Mouse (Mus musculus) kidney, embryonic 14.5 days (tissue): ENCODE measurements around the gene Arnt2. TPM values are rescaled to one million over a fixed set of nuclear protein-coding genes. Genes with fewer than 3 reads are reported as not detected.

Source experiments
- ATAC-seq: fragments of 200-750 bp; cut with Nextera tagmentation; 2 replicates; pipeline ENCODE4 v1.8.0; 2017; ENCODE audit warnings: moderate number of reproducible peaks, mild to moderate bottlenecking, moderate TSS enrichment, moderate library complexity; ENCODE audit not compliant: low FRiP score, low TSS enrichment
- H3K27ac ChIP-seq: fragments of 300-500 bp; sonication (generic); 2 replicates; pipeline ENCODE4 v1.5.1; 2014; ENCODE audit warnings: low read depth, mild to moderate bottlenecking, low read length, moderate library complexity, mixed read lengths
- H3K27me3 ChIP-seq: fragments of 300-500 bp; sonication (generic); 2 replicates; pipeline ENCODE4 v1.6.1; 2014; ENCODE audit warnings: mild to moderate bottlenecking, low read length; ENCODE audit not compliant: control insufficient read depth, insufficient read depth
- H3K36me3 ChIP-seq: fragments of 300-500 bp; sonication (generic); 2 replicates; pipeline ENCODE4 v1.6.1; 2014; ENCODE audit warnings: low read length, mixed read lengths; ENCODE audit not compliant: control insufficient read depth, insufficient read depth
- H3K4me1 ChIP-seq: fragments of 300-500 bp; sonication (generic); 2 replicates; pipeline ENCODE4 v1.6.1; 2014; ENCODE audit warnings: low read length, mixed read lengths; ENCODE audit not compliant: control insufficient read depth, insufficient read depth
- H3K4me2 ChIP-seq: fragments of 300-500 bp; sonication (generic); replicated peaks from 2 replicates; pipeline ENCODE4 v1.6.1; 2014; ENCODE audit warnings: low read depth, mild to moderate bottlenecking, low read length
- H3K4me3 ChIP-seq: fragments of 300-500 bp; sonication (generic); 2 replicates; pipeline ENCODE4 v1.5.1; 2014; ENCODE audit warnings: mild to moderate bottlenecking, low read length
- H3K9ac ChIP-seq: fragments of 300-500 bp; sonication (generic); 2 replicates; pipeline ENCODE4 v1.6.1; 2014; ENCODE audit warnings: low read depth, mild to moderate bottlenecking, low read length, moderate library complexity
- H3K9me3 ChIP-seq: fragments of 300-500 bp; sonication (generic); 2 replicates; pipeline ENCODE4 v1.6.1; 2016; ENCODE audit warnings: low read length; ENCODE audit not compliant: control insufficient read depth
- WGBS: fragments of 180-500 bp; shearing (Covaris S2); extraction: QIAGEN DNeasy Blood & Tissue Kit; methylation state at CpG from one replicate; pipeline ENCODE4 v1.1.7; 2014; 5-methylcytosine and 5-hydroxymethylcytosine counted together
- polyA plus RNA-seq: library from polyadenylated mRNA; unstranded; fragments of >200 nt; fragmentation: Nextera tagmentation; extraction: Ambion mirVana; gene quantifications from 2 replicates; pipeline ENCODE4 v1.2.1, GENCODE M21; 2014

Gene Arnt2
- polyA plus RNA-seq, 1 experiment from 2014 or later: 10.5 TPM

- H3K9me3 ChIP-seq: no peaks in the 10 kb centered on the region
- H3K4me2 ChIP-seq: no peak overlapping the region
- no peaks in the 10 kb centered on the region for H3K27me3 ChIP-seq
- H3K4me1 ChIP-seq: peaks cover 3% of the 10 kb centered on the region; the same call in 1 of the 2 replicates
- H3K27ac ChIP-seq: no peak overlapping the region
- ATAC-seq: no peak
- H3K4me3 ChIP-seq: no peak overlapping the region
- no peaks in the 10 kb centered on the region for H3K36me3 ChIP-seq
- WGBS: 26% methylated on average over 1 of the region's 1 CpGs
- H3K9ac ChIP-seq: no peak overlapping the region
Measured at GRCm38 (mm10) chr7:84329174-84329583, 80.8 kb downstream of the Arnt2 start.

GRCm38 (mm10) chr7:84328770-84329169 is 81.2 kb downstream of the Arnt2 start:
- Histone ChIP-seq H3K4me2 (no peak overlapping the region), H3K9ac (no peak overlapping the region), H3K4me1 (peaks cover 3% of the 10 kb centered on the region; the same call in 1 of the 2 replicates), H3K27ac (no peak overlapping the region), H3K36me3 (no peaks in the 10 kb centered on the region), H3K4me3 (no peak overlapping the region), H3K27me3 (no peaks in the 10 kb centered on the region), H3K9me3 (no peaks in the 10 kb centered on the region)
- no peak for ATAC-seq
- WGBS: 43% methylated on average over 1 of the region's 1 CpGs

- H3K4me1 ChIP-seq: no peaks in the 10 kb centered on the region
- H3K4me2 ChIP-seq: no peak overlapping the region
- no peak for ATAC-seq
- no peaks in the 10 kb centered on the region for H3K36me3 ChIP-seq
- no peak overlapping the region for H3K9ac ChIP-seq
- WGBS: 77% methylated on average over 2 of the region's 2 CpGs
- no peak overlapping the region for H3K4me3 ChIP-seq
- H3K27ac ChIP-seq: no peak overlapping the region
- H3K9me3 ChIP-seq: no peaks in the 10 kb centered on the region
- no peaks in the 10 kb centered on the region for H3K27me3 ChIP-seq
Measured at GRCm38 (mm10) chr7:84325570-84326328, 84.2 kb downstream of the Arnt2 start.

- Histone ChIP-seq H3K9me3 (no peaks in the 10 kb centered on the region), H3K4me2 (no peak overlapping the region), H3K36me3 (no peaks in the 10 kb centered on the region), H3K9ac (no peak overlapping the region), H3K27ac (no peak overlapping the region), H3K27me3 (no peaks in the 10 kb centered on the region), H3K4me1 (no peaks in the 10 kb centered on the region), H3K4me3 (no peak overlapping the region)
- WGBS: 50% methylated on average over 1 of the region's 1 CpGs
- no peak for ATAC-seq
Measured at GRCm38 (mm10) chr7:84321542-84321941, 88.4 kb downstream of the Arnt2 start.

- ATAC-seq: 0 out of 2 replicates have a peak, but pooled peaks have one; percentile 46
- Histone ChIP-seq H3K4me3 (no peak overlapping the region), H3K9me3 (no peaks in the 10 kb centered on the region), H3K4me2 (no peak overlapping the region), H3K27me3 (no peaks in the 10 kb centered on the region), H3K4me1 (no peaks in the 10 kb centered on the region), H3K9ac (no peak overlapping the region), H3K27ac (no peak overlapping the region), H3K36me3 (no peaks in the 10 kb centered on the region; the same call in 1 of the 2 replicates)
- WGBS: 45% methylated on average over 7 of the region's 7 CpGs
Measured at GRCm38 (mm10) chr7:84315353-84316003, 94.5 kb downstream of the Arnt2 start.

- Histone ChIP-seq H3K9me3 (no peaks in the 10 kb centered on the region), H3K4me2 (no peak overlapping the region), H3K27me3 (no peaks in the 10 kb centered on the region), H3K27ac (no peak overlapping the region), H3K9ac (no peak overlapping the region), H3K36me3 (no peaks in the 10 kb centered on the region; the same call in 1 of the 2 replicates), H3K4me3 (no peak overlapping the region), H3K4me1 (no peaks in the 10 kb centered on the region)
- ATAC-seq: no peak
- 100% methylated on average over 2 of the region's 2 CpGs for WGBS
Measured at GRCm38 (mm10) chr7:84314742-84315141, 95.2 kb downstream of the Arnt2 start.

GRCm38 (mm10) chr7:84311624-84312023 is 98.4 kb downstream of the Arnt2 start:
- Histone ChIP-seq H3K4me2 (no peak overlapping the region), H3K4me1 (no peaks in the 10 kb centered on the region), H3K9ac (no peak overlapping the region), H3K27ac (no peak overlapping the region), H3K27me3 (no peaks in the 10 kb centered on the region), H3K9me3 (no peaks in the 10 kb centered on the region), H3K4me3 (no peak overlapping the region), H3K36me3 (no peaks in the 10 kb centered on the region; the same call in 1 of the 2 replicates)
- WGBS: 73% methylated on average over 3 of the region's 3 CpGs
- ATAC-seq: no peak

GRCm38 (mm10) chr7:84310909-84311311 is 99.1 kb downstream of the Arnt2 start:
- WGBS: 87% methylated on average over 4 of the region's 4 CpGs
- no peaks in the 10 kb centered on the region for H3K27me3 ChIP-seq
- no peak for ATAC-seq
- no peak overlapping the region for H3K27ac ChIP-seq
- H3K9me3 ChIP-seq: no peaks in the 10 kb centered on the region
- H3K9ac ChIP-seq: no peak overlapping the region
- H3K4me1 ChIP-seq: no peaks in the 10 kb centered on the region
- no peak overlapping the region for H3K4me3 ChIP-seq
- H3K36me3 ChIP-seq: no peaks in the 10 kb centered on the region; the same call in 1 of the 2 replicates
- no peak overlapping the region for H3K4me2 ChIP-seq

GRCm38 (mm10) chr7:84307329-84307925 is 102.5 kb downstream of the Arnt2 start:
- no peak for ATAC-seq
- H3K27me3 ChIP-seq: no peaks in the 10 kb centered on the region
- no peak overlapping the region for H3K27ac ChIP-seq
- H3K4me2 ChIP-seq: no peak overlapping the region
- H3K36me3 ChIP-seq: no peaks in the 10 kb centered on the region; the same call in 1 of the 2 replicates
- WGBS: 90% methylated on average over 3 of the region's 3 CpGs
- no peaks in the 10 kb centered on the region for H3K4me1 ChIP-seq
- H3K9ac ChIP-seq: no peak overlapping the region
- H3K9me3 ChIP-seq: no peaks in the 10 kb centered on the region
- no peak overlapping the region for H3K4me3 ChIP-seq
